Mouse (Mus musculus) heart, embryonic 16.5 days (tissue): Measurements from ENCODE around the gene Gm20388. TPM values are rescaled to one million over a fixed set of nuclear protein-coding genes. Genes with fewer than 3 reads are reported as not detected.

Experiments used
- ATAC-seq: fragments of 200-750 bp; cut with Nextera tagmentation; replicated peaks from 2 replicates; pipeline ENCODE4 v1.8.0; 2017; ENCODE audit warnings: moderate number of reproducible peaks; ENCODE audit not compliant: insufficient read depth, low FRiP score; ENCODE audit errors: extremely low read depth
- H3K27ac ChIP-seq: fragments of 300-500 bp; sonication (generic); 2 replicates; pipeline ENCODE4 v1.5.1; 2014; ENCODE audit warnings: mild to moderate bottlenecking, low read length, control low read depth, moderate library complexity
- H3K27me3 ChIP-seq: fragments of 300-500 bp; sonication (generic); 2 replicates; pipeline ENCODE4 v1.6.1; 2014; ENCODE audit warnings: low read length, mixed read lengths; ENCODE audit not compliant: control insufficient read depth, insufficient read depth
- H3K36me3 ChIP-seq: fragments of 300-500 bp; sonication (generic); 2 replicates; pipeline ENCODE4 v1.6.1; 2014; ENCODE audit not compliant: control insufficient read depth, insufficient read depth
- H3K4me1 ChIP-seq: fragments of 300-500 bp; sonication (generic); 2 replicates; pipeline ENCODE4 v1.6.1; 2014; ENCODE audit warnings: low read length, mixed read lengths; ENCODE audit not compliant: control insufficient read depth, insufficient read depth
- H3K4me2 ChIP-seq: fragments of 300-500 bp; sonication (generic); 2 replicates; pipeline ENCODE4 v1.6.1; 2014; ENCODE audit warnings: low read depth, mild to moderate bottlenecking, control low read depth, low read length
- H3K4me3 ChIP-seq: fragments of 300-500 bp; sonication (generic); 2 replicates; pipeline ENCODE4 v1.5.1; 2014; ENCODE audit warnings: mild to moderate bottlenecking, control low read depth, low read length
- H3K9ac ChIP-seq: fragments of 300-500 bp; sonication (generic); 2 replicates; pipeline ENCODE4 v1.6.1; 2014; ENCODE audit warnings: low read length, control low read depth
- H3K9me3 ChIP-seq: fragments of 300-500 bp; sonication (generic); replicated peaks from 2 replicates; pipeline ENCODE4 v1.6.1; 2016; ENCODE audit warnings: low read length; ENCODE audit not compliant: control insufficient read depth
- WGBS: fragments of 180-500 bp; shearing (Covaris S2); extraction: QIAGEN DNeasy Blood & Tissue Kit; methylation state at CpG from one replicate; pipeline ENCODE4 v1.1.7; 2014; 5-methylcytosine and 5-hydroxymethylcytosine counted together
- polyA plus RNA-seq: library from polyadenylated mRNA; unstranded; fragments of >200 nt; fragmentation: Nextera tagmentation; extraction: Ambion mirVana; gene quantifications from 2 replicates; pipeline ENCODE4 v1.2.1, GENCODE M21; 2015

The Gm20388 gene
- polyA plus RNA-seq, 1 experiment from 2014 or later, result 4.5 TPM

DNA sequence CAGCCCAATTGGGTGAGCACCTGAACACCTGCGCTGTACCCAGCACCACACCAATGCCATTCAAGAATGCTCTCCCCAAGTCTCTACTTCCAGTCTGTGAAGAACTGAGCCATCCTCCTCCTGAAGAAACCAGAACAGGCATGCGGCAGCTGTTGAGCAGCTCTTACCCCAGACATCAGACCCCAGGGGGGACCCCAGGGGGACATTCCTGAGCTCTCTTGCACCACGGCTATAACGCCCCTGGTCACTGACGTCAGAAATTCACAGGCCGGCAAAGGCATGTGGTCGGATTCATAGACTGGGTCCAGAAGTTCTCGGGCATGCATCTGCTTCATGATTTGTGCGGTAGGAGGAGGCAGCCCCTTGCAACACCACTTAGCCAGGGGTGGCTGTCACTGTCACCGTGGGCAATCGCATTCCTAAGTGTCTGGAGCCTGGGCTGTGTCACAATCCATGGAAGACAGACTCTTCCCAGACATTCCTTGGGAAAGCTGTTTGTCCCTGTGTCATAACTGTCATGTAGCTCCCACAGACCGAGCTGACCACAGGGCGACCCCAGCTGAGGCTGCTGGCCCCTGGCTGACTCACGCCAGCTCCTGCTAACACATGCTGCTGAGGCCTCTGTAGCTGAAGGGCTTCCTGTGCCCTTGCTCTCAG is 2256.7 kb downstream of the Gm20388 start:
- H3K4me1 ChIP-seq, result peaks cover 3% of the 10 kb centered on the region; the same call in 1 of the 2 replicates
- no peak overlapping the region for H3K4me2 ChIP-seq
- no peak overlapping the region for H3K9ac ChIP-seq
- WGBS, result 56% methylated on average over 14 of the region's 14 CpGs
- no peaks in the 10 kb centered on the region for H3K36me3 ChIP-seq
- no peaks in the 10 kb centered on the region for H3K9me3 ChIP-seq
- no peak for ATAC-seq
- no peak overlapping the region for H3K4me3 ChIP-seq
- H3K27me3 ChIP-seq, result no peaks in the 10 kb centered on the region
- H3K27ac ChIP-seq, result no peak overlapping the region

DNA sequence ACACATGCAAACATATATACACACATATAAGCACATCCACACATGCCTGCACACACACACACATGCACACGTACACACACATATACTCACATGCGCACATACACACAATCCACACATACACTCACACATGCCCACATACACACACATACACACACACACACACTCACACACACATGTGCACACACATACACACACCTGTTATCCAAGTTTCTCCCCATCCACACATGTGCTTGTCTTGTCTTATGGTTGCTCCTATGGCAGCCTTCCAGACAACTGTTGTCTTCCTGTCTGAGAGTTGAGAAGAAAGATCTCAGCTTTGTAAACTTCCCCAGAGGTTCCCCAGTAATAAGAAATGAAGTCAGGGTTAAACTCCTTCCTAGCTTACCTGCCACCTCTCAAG is 2258.8 kb downstream of the Gm20388 start:
- ATAC-seq, result no peak
- Histone ChIP-seq H3K9me3 (no peaks in the 10 kb centered on the region), H3K27me3 (no peaks in the 10 kb centered on the region), H3K27ac (no peak overlapping the region), H3K4me1 (peaks cover 3% of the 10 kb centered on the region; the same call in 1 of the 2 replicates), H3K36me3 (no peaks in the 10 kb centered on the region), H3K4me3 (no peak overlapping the region), H3K4me2 (no peak overlapping the region), H3K9ac (no peak overlapping the region)
- WGBS, result 96% methylated on average over 2 of the region's 2 CpGs

DNA sequence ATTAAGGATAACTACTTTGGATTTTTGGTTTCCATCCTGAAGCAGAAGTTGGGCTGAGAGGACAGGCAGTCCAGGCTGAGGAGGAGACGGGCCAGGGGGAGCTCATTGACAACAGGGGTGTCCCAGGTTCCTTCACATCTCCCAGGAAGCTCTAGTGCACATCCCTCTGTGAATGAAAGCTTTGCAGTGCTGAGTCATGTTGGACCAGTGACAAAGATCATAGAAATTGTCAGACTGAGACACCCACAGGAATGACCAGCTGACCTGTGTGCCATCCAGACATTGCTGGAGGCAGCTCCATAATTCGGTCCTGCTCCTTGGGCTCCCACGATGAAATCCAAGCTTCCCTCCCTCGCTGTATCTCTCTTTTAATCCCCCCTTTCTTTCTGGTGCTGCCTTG is 2261.2 kb downstream of the Gm20388 start:
- no peaks in the 10 kb centered on the region for H3K27me3 ChIP-seq
- no peak overlapping the region for H3K4me3 ChIP-seq
- H3K4me2 ChIP-seq, result no peak overlapping the region
- H3K9me3 ChIP-seq, result no peaks in the 10 kb centered on the region
- H3K36me3 ChIP-seq, result no peaks in the 10 kb centered on the region
- H3K9ac ChIP-seq, result no peak overlapping the region
- ATAC-seq, result no peak
- no peaks in the 10 kb centered on the region for H3K4me1 ChIP-seq
- 88% methylated on average over 4 of the region's 4 CpGs for WGBS
- no peak overlapping the region for H3K27ac ChIP-seq

DNA sequence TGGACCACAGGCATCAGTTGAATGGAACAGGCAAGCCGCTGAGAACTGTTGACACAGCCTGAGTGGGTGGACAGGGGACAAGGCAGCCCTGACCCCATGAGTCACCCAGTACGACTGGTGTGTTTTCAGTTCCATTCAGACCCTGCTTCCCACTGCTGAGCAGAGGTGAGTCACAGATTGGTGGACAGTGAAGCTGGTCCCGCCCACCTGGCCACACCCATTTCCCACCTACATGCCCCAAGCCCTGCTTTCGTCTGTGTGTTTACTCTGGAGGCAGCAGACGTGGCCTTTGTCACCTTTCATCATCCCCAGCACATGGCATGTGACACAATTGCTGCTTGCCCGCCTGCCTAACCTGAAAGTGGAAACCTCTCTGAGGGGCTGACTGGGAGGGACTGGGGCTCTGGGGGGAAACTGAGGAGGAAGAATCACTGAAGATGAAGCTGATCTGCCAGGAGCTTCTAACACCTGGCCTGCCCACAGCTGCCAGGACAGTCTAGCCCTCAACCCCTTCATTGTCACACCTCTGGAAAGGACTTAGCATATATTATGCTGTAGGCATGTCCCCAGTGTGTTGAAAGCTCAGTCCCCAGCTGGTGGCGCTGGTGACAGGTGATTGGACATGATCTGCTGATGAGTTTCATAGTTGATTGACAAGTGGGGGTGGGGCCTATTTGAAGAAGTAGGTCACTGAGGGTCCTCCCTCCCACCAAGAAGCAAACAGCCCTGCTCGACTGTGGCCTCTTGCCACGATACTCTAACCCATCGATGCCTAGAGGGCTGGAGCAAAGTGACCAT is 2263.7 kb downstream of the Gm20388 start:
- ATAC-seq, result no peak
- no peak overlapping the region for H3K4me2 ChIP-seq
- H3K4me3 ChIP-seq, result no peak overlapping the region
- H3K36me3 ChIP-seq, result no peaks in the 10 kb centered on the region
- H3K9me3 ChIP-seq, result no peaks in the 10 kb centered on the region
- H3K4me1 ChIP-seq, result no peaks in the 10 kb centered on the region
- H3K27ac ChIP-seq, result no peak overlapping the region
- H3K9ac ChIP-seq, result no peak overlapping the region
- 45% methylated on average over 10 of the region's 10 CpGs for WGBS
- H3K27me3 ChIP-seq, result no peaks in the 10 kb centered on the region

DNA sequence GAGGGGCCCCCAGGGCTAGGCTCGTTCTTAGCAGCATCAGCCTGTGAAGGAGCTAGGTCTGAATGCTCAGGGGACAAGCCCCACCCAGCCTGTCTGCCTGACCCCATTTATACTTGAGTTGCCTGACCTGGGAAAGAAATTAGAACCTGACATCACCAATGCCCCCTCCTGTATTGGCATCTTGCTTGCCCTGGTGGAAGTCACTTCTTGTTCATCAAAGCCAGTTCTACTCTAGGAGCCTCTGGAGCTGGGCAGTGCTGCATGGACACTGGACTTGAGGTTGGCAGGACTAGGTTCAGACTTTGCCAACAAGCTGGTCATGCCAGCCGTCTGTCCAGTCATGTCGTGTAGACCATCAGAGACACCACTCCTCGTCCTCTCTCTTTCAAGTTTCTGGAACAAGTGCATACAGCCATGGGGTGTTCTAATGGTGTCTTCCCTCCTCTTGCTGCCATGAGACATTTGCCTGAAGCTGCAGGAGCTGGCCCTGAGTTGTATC is 2267.8 kb downstream of the Gm20388 start:
- H3K9me3 ChIP-seq, result no peaks in the 10 kb centered on the region
- no peaks in the 10 kb centered on the region for H3K27me3 ChIP-seq
- no peak for ATAC-seq
- peaks cover 17% of the 10 kb centered on the region for H3K4me1 ChIP-seq
- no peaks in the 10 kb centered on the region for H3K36me3 ChIP-seq
- no peak overlapping the region for H3K4me3 ChIP-seq
- H3K9ac ChIP-seq, result no peak overlapping the region
- H3K4me2 ChIP-seq, result no peak overlapping the region
- WGBS, result 76% methylated on average over 4 of the region's 4 CpGs
- H3K27ac ChIP-seq, result no peak overlapping the region

DNA sequence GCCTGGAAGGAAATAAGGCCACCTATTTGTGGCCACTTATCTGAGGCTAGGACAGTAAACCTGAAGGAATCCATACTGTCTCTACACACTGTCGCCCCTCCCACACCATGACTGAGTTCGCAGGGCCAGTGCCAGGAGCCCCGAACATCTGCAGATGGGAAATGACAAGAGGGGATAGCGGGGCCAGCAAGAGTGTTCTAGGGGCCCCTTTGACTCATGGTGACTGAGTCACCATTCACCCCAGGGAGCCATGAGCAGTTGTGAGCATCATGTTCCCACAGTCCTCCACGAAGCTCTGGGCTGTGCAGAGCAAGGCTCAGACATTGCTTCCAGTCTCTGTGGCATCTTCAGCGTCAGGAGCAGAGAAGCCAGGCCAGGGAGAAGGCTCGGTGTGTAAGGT is 2268.7 kb downstream of the Gm20388 start:
- Histone ChIP-seq H3K9ac (no peak overlapping the region), H3K4me1 (peaks cover 18% of the 10 kb centered on the region), H3K27me3 (no peaks in the 10 kb centered on the region), H3K4me2 (no peak overlapping the region), H3K36me3 (no peaks in the 10 kb centered on the region), H3K4me3 (no peak overlapping the region), H3K27ac (no peak overlapping the region), H3K9me3 (no peaks in the 10 kb centered on the region)
- ATAC-seq, result no peak
- 75% methylated on average over 7 of the region's 7 CpGs for WGBS

DNA sequence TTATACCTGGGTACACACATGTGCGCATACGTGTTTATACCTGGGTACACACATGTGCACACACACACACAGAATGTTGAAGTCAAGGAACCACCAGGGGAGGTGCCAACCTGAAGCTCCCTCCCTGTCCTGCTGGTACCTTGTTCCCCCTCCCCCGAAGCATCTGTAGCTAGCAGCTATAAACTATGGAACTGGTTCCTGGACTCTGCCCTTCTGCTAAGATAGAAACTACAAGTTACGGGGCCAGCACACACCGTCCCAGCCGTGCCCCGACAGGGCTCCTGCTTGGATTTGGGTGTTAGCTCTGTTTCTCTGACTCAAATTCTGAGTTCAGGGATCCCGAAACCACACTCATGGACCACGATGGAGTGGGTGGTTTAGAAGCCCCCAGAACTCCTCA is 2269.5 kb downstream of the Gm20388 start:
- ATAC-seq, result no peak
- no peaks in the 10 kb centered on the region for H3K36me3 ChIP-seq
- H3K9me3 ChIP-seq, result no peaks in the 10 kb centered on the region
- no peak overlapping the region for H3K9ac ChIP-seq
- no peak overlapping the region for H3K27ac ChIP-seq
- WGBS, result 92% methylated on average over 9 of the region's 9 CpGs
- no peak overlapping the region for H3K4me2 ChIP-seq
- no peaks in the 10 kb centered on the region for H3K27me3 ChIP-seq
- H3K4me1 ChIP-seq, result peaks cover 18% of the 10 kb centered on the region
- no peak overlapping the region for H3K4me3 ChIP-seq

DNA sequence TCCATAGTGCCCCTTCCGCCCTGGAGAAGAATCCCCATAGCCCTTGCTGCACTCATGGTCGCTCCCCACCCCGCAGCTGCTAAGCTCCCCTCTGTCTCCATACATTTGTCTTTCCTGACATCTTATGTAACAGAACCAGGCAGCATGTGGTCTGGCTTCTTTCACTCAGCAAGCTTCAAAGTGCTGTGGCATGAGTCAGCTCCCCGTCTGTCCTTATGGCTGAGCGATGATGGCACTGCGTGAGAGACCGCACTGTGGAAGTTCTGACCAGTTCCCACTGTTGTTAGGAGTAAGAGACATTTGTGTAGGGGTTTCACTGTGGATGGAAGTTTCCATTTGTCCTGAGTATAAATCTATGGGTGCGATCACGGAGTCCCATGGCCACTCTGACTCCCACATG is 2270.8 kb downstream of the Gm20388 start:
- no peaks in the 10 kb centered on the region for H3K9me3 ChIP-seq
- H3K4me3 ChIP-seq, result no peak overlapping the region
- 0 out of 2 replicates have a peak overlapping the region, but pooled peaks have one; percentile 33 for H3K27ac ChIP-seq
- no peaks in the 10 kb centered on the region for H3K27me3 ChIP-seq
- WGBS, result 20% methylated on average over 9 of the region's 9 CpGs
- no peak overlapping the region for H3K9ac ChIP-seq
- no peaks in the 10 kb centered on the region for H3K36me3 ChIP-seq
- peak; percentile 41; the same call in 1 of the 2 replicates for ATAC-seq
- peaks cover 18% of the 10 kb centered on the region for H3K4me1 ChIP-seq
- H3K4me2 ChIP-seq, result 0 out of 2 replicates have a peak overlapping the region, but pooled peaks have one; percentile 3

DNA sequence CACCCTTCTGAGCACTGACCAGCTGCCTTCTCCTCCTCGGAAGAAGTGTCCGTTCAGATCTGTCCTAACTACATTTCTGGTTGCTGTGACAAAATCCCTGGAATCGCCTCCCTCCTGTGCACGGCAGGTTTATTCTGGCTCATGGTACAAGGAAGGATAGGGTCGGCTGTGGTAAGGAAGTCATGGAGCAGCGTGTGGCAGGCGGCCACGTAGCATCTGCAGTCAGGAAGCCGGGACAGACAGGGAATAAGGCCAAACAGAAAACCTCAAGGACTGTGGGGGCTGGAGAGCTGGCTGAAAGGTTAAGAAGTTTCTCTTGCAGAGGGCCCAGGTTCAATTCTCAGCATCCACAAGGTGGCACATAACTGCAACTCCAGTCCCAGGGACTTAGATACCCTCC is 2271.3 kb downstream of the Gm20388 start:
- Histone ChIP-seq H3K4me3 (no peak overlapping the region), H3K9ac (no peak overlapping the region), H3K4me1 (peaks cover 18% of the 10 kb centered on the region), H3K4me2 (peak overlapping the region; percentile 3; the same call in 1 of the 2 replicates), H3K36me3 (no peaks in the 10 kb centered on the region), H3K9me3 (no peaks in the 10 kb centered on the region), H3K27ac (0 out of 2 replicates have a peak overlapping the region, but pooled peaks have one; percentile 33), H3K27me3 (no peaks in the 10 kb centered on the region)
- 41% methylated on average over 9 of the region's 9 CpGs for WGBS
- peak; percentile 55; the same call in 1 of the 2 replicates for ATAC-seq
